8 mouse cellular contexts compared by ENCODE assay signal in the genomic region with DNA sequence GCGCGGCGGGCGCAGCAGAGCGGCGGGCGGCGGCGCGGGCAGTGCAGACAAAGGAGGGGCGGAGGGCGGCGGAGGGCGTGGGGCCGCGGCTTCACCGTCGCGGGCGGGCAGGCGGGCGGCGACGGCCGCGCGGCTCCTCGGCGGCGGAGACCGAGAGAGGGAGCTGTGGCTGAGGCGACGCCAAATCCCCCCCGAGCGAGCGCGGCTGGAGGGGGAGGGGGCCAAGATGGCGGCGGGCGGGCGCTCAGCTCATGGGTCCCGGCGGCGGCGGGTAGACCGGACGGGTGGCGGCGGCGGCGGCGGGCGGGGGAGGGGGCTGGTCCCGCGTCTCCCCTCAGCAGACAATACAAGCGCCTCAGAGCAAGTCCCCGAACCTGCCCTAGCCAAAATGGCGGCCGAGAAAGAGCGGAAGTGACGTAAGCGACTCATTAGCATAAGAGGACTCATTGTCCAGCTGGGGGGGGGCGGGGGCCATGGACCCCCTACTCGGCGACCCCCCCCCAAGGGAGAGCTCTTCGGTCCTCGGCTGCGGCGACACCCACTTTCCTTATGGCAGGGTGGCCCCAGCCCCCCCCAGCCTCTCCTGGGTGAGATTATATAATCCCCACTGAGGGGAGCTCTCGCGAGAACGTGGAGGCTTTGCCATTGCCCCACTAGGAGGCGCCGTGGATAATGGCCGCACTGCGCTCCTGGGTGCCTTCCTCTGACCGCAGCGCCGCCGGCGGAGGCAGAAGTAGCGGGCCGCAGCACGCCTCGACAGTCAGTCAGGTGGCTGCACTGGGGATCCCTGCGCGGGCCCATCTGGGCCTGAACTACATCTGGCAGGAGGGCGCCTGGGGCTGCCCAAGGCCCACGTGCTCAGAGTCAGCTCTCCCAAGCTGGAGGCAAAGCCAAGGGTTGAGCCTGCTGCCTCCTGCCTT. TPM values are rescaled to one million over a fixed set of nuclear protein-coding genes. Genes with fewer than 3 reads are reported as not detected.
DNase-seq lines count a peak whose midpoint lies in the region; ATAC-seq lines count a peak whose summit lies in the region.

Gene Adnp, minus strand, starts transcription at position 388 of the 920 bp plus-strand sequence.

- intact Hi-C loops in gastrocnemius, postnatal 14 days (cut with DNase I; ENCODE audit: low total_unique reads) = no loop called here
- intact Hi-C loops in left cerebral cortex, postnatal 10 days (cut with DNase I) = no loop called here

- DNase-seq in adrenal gland, adult (ENCODE audit: inconsistent age in 2 of 2, low spot score in 1 of 2) = peak; percentile 97 to 99
- peak; percentile 98 for DNase-seq in embryo, embryonic 10.5 days (ENCODE audit: low spot score)
- peak; percentile 97 for DNase-seq in gastrocnemius, postnatal 14 days
- DNase-seq in left cerebral cortex, postnatal 10 days (ENCODE audit: extremely low spot score in 1 of 2, low spot score in 2 of 2) = peak; percentile 93 to 99
- DNase-seq in right cerebral cortex, postnatal 25 days = peak; percentile 94
- peak; percentile 97 to 98 for DNase-seq in urinary bladder, postnatal 4 days (ENCODE audit: low spot score in 2 of 2)

- ATAC-seq in inflammation-experienced regulatory T-cells, adult 6 months = peak; percentile 87
- ATAC-seq in megakaryocyte-erythroid progenitor cell, adult 5-6 weeks (replicated peaks; ENCODE audit: low FRiP score, low TSS enrichment, poor library complexity, severe bottlenecking) = peak; percentile 87

RNA-seq across cellular contexts. Expression of gene Adnp, which starts in this region (rescaled TPM):
- total RNA-seq in gastrocnemius, postnatal 14 days (2021) = 10 to 100 TPM; 19.4 to 23.0 TPM
- 1 to 10 TPM; 1.7 to 2.1 (median 1.8) TPM for polyA plus RNA-seq in inflammation-experienced regulatory T-cells, adult 6 months (2017; shearing (Covaris generic))
- total RNA-seq in left cerebral cortex, postnatal 10 days (2021) = 100 to 1,000 TPM; 107 to 121 TPM
- total RNA-seq in megakaryocyte-erythroid progenitor cell, adult 5-6 weeks (2014; fragmentation: Nextera tagmentation) = 48.1 and 55.1 TPM in 2 replicates
- total RNA-seq in megakaryocyte-erythroid progenitor cell, adult 5-6 weeks (2017) = 1.1 TPM in 1 of 2 replicates, not detected in the other

Comparison
In these comparisons a context has a peak if more than half of its experiments do, and no peak if none do; other contexts are left out.
1. Peak in every context shown above with its lines: DNase-seq and ATAC-seq.